Mouse (Mus musculus): ENCODE data around the gene Vmn1r48.
A peak's percentile ranks its signal among the peaks of the same experiment; 100 is the strongest.
"Not testable (repeated sequence)": the region's sequence is repeated elsewhere in the genome, so short reads cannot be mapped to it uniquely, and the experiment has no call there.

The Vmn1r48 gene

DNA sequence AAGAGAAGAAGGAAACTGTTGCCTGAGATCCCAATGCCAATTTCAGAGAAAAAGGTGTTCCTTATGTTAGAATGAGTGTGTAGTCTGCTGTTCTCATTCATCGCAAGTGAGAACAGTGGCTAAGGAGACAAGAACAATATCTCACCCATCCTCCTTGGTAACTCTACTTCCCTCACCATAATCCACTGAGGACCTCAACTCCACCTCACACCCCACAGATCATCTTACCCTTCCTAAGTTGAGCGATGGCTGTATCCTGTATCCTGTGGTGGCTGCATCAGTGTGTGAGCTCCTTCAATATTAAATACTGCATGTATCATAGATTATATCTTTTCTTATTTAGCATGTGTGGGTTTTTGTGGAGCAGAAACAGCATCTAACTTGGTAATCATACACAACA lies at the start of gene Vmn1r48:
Gene Vmn1r48 (minus strand): TSS at position 101 of the 400 bp plus-strand sequence.
- not testable (repeated sequence) for DNase-seq (ENCODE audit: low read depth, low spot score)

DNA sequence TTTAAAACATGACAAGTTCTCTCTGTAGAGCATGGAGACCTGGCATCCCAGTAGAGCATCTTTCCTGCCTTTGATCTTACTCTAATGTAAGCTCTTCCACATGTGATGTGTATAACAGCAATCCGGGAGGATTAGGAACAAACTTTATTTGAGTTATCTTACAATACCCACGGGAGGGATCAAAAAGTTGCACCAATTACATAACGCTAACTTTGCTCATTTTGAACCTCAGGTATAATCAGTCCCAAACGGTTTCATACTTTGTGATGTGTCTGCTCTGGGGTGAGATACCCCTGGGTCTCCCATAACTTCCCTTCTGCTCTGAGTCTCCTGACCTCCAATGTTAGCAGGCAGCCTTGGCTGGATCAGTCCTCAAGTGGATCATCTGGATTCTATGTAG lies 41.8 kb upstream of the Vmn1r48 start, which contains the start of gene Vmn1r49:
Gene Vmn1r49 (minus strand): TSS at position 101 of the 400 bp plus-strand sequence.
- DNase-seq (ENCODE audit: low read depth, low spot score) = no peak

DNA sequence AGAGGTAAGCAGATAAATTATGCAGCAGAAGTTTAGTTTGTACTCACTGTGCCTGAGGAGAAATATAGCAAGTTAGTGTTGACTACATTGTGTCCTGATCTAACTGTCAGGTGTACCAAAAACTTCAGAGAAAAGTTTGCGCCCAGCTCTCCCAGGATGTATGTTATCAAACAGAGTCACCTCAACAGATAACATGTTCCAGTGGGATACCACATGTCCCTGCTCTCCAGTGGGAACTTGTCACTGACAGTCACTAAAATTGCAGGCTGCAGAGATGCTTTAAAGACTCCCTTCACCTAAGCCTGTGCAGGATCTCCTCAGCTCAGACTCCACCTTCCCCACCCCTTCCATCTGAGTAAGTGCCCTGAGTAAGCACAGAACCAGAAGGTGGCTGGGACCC lies 20.8 kb downstream of the Vmn1r48 start, which contains the start of gene Vmn1r47:
Gene Vmn1r47 (plus strand): TSS at position 301 of the 400 bp plus-strand sequence.
- DNase-seq (ENCODE audit: low read depth, low spot score) = not testable (repeated sequence)

DNA sequence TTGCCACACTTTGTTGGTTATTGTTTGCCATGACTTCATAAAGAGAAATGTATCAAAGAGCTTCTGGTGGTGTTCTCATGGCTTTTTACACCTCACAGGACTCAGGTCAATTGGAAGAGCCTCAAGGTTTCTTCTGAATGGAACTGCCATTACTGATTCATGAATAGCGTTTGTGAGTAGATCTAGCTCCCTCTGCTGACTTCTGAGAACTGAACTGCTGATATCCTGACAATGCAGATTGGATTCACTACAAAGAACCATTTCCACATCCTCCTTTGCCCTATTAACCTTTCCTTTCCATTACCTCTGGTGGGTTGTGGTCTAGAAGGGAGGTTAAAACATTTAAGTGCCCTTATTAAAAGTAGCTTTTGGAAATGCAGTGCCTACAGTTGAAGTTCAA lies 50.7 kb downstream of the Vmn1r48 start:
- peak; percentile 3 for DNase-seq (ENCODE audit: low read depth, low spot score)

Data from R1 (cell line).